Mouse (Mus musculus) lung, postnatal 0 days (tissue): ENCODE results near the gene Akap8l. TPM values are rescaled to one million over a fixed set of nuclear protein-coding genes. Genes with fewer than 3 reads are reported as not detected.

Experiments used
- ATAC-seq: fragments of 200-750 bp; cut with Nextera tagmentation; 2 replicates; pipeline ENCODE4 v1.8.0; 2017; ENCODE audit warnings: moderate library complexity
- DNase-seq: peaks from one replicate; pipeline ENCODE4 v3.0.0-alpha.2; 2016; ENCODE audit warnings: low spot score
- H3K27ac ChIP-seq: fragments of 300-500 bp; sonication (generic); 2 replicates; pipeline ENCODE4 v1.5.1; 2014; ENCODE audit warnings: antibody characterized with exemption, mild to moderate bottlenecking, low read length, mixed read lengths
- H3K27me3 ChIP-seq: fragments of 300-500 bp; sonication (generic); replicated peaks from 2 replicates; pipeline ENCODE4 v1.6.1; 2014; ENCODE audit warnings: low read length, mixed read lengths; ENCODE audit not compliant: insufficient read depth
- H3K36me3 ChIP-seq: fragments of 300-500 bp; sonication (generic); 2 replicates; pipeline ENCODE4 v1.6.1; 2014; ENCODE audit warnings: low read length, mixed read lengths; ENCODE audit not compliant: insufficient read depth
- H3K4me1 ChIP-seq: fragments of 300-500 bp; sonication (generic); 2 replicates; pipeline ENCODE4 v1.6.1; 2014; ENCODE audit warnings: antibody characterized with exemption, low read depth, low read length, mixed read lengths; ENCODE audit not compliant: insufficient read depth
- H3K4me2 ChIP-seq: fragments of 300-500 bp; sonication (generic); replicated peaks from 2 replicates; pipeline ENCODE4 v1.6.1; 2014; ENCODE audit warnings: low read depth, mild to moderate bottlenecking, low read length, moderate library complexity, mixed read lengths
- H3K4me3 ChIP-seq: fragments of 300-500 bp; sonication (generic); 2 replicates; pipeline ENCODE4 v1.5.1; 2014; ENCODE audit warnings: low read depth, low read length
- H3K9ac ChIP-seq: fragments of 300-500 bp; sonication (generic); replicated peaks from 2 replicates; pipeline ENCODE4 v1.6.1; 2014; ENCODE audit warnings: low read depth, mild to moderate bottlenecking
- H3K9me3 ChIP-seq: fragments of 300-500 bp; sonication (generic); 2 replicates; pipeline ENCODE4 v1.6.1; 2016; ENCODE audit warnings: low read length, mixed read lengths
- CTCF ChIP-seq: IDR thresholded peaks from 2 replicates; pipeline ENCODE4 v1.5.1; 2016; ENCODE audit warnings: antibody characterized with exemption, mild to moderate bottlenecking
- EP300 ChIP-seq: IDR thresholded peaks from 2 replicates; pipeline ENCODE4 v1.6.1; 2016; ENCODE audit warnings: antibody characterized with exemption, mild to moderate bottlenecking, control low read depth
- WGBS: fragments of 180-500 bp; shearing (Covaris S2); extraction: QIAGEN DNeasy Blood & Tissue Kit; methylation state at CpG from one replicate; pipeline ENCODE4 v1.1.7; 2014; 5-methylcytosine and 5-hydroxymethylcytosine counted together
- polyA plus RNA-seq: library from polyadenylated mRNA; unstranded; fragments of >200 nt; fragmentation: Nextera tagmentation; extraction: Ambion mirVana; gene quantifications from 2 replicates; pipeline ENCODE4 v1.2.1, GENCODE M21; 2015

Gene Akap8l
- polyA plus RNA-seq, 1 experiment from 2014 or later, result 59.9 TPM

DNA sequence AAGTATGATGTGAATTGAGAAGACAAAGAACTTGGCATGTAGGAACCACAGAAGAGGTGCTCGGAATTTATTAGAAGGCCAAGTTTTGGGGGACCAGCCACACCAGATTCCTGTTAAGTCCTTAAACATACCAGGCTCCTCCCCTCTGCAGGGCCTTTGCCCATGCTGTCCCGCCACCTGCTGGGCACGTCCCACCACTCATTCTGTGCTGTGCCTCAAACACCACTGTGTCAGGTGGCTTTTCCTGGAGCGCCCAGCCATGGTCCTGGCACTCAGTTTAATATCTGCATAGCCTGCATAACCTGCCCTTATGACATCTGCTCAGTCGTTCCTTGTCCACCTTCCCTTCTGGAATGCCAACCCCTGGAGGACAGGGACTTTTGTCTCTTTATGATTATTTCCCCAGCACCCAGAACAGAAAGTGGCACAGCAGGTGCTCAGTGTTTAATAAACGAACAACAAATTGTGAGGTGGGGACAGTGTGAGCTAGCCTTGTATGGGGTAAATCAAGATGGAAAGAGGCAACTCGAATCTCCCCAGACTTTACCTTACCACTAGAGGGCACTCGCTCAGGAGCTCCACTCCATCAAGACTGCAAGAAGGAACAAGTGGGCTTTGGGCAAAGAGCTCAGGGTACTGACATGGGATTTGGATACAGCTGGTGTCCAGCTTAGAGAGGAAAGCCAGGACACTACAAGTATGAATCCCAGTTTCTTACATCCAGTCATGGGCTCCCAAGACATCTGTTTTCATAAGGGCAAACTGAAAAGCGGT lies 36.4 kb upstream of the Akap8l start:
- WGBS, result 57% methylated on average over 9 of the region's 9 CpGs
- no peak overlapping the region for H3K27ac ChIP-seq
- TF ChIP-seq CTCF (peak; percentile 72), EP300 (no peak)

DNA sequence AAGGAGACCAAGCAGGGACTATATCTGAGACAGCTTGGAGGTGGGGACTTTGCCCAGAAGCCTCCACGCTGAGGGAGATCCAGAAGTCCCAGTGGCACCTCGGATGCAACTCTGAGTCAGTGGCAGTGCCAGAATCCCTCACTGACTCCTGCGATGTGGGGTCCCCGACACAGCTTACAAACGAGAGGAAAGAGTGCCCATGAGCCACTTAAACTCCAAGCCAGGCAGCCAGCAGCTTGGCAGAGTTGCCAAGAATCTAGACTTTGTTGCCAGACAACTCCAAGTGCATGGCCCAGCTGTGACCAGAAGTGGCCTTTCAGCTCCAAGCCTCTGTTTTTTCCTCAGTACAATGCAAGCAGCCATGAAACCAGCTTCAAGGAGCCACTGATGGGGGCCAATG lies 33.3 kb upstream of the Akap8l start:
- no peak for DNase-seq
- no peak for ATAC-seq
- Histone ChIP-seq H3K27me3 (no peaks in the 10 kb centered on the region), H3K9me3 (no peaks in the 10 kb centered on the region), H3K27ac (no peak overlapping the region), H3K36me3 (peaks cover 7% of the 10 kb centered on the region; the same call in 1 of the 2 replicates), H3K4me1 (no peaks in the 10 kb centered on the region), H3K4me2 (no peak overlapping the region), H3K4me3 (no peak overlapping the region), H3K9ac (no peak overlapping the region)
- TF ChIP-seq CTCF (no peak), EP300 (no peak)
- 84% methylated on average over 5 of the region's 5 CpGs for WGBS

More for the DNA sequence above, 36.4 kb upstream of the Akap8l start:
- H3K36me3 ChIP-seq, result peaks cover 7% of the 10 kb centered on the region; the same call in 1 of the 2 replicates
- H3K9ac ChIP-seq, result no peak overlapping the region
- H3K4me2 ChIP-seq, result no peak overlapping the region
- H3K4me3 ChIP-seq, result no peak overlapping the region
- H3K27me3 ChIP-seq, result no peaks in the 10 kb centered on the region
- no peaks in the 10 kb centered on the region for H3K9me3 ChIP-seq
- ATAC-seq (no peak), DNase-seq (peak; percentile 57)
- no peaks in the 10 kb centered on the region for H3K4me1 ChIP-seq

DNA sequence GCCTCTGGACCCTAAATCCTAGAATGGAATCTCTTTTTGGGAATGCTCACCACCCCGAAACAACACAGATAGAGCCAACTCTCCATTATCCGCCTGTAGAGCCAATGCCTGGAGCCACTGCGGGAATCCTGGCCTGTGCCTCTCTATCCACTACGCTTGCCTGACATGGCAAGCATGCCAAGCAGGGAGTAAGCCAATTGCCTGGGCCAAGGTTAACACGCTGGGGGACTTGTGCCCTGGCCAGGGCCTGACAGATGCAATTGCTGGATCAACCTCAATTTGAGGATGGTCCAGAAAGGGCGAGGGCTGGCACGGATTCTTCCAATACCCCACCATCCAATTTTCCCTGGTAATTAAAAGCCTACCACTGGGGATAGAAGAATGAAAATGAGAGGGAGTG lies 32.2 kb upstream of the Akap8l start:
- 93% methylated on average over 7 of the region's 7 CpGs for WGBS
- no peak overlapping the region for H3K27ac ChIP-seq
- H3K4me1 ChIP-seq, result no peaks in the 10 kb centered on the region
- H3K27me3 ChIP-seq, result no peaks in the 10 kb centered on the region
- peaks cover 7% of the 10 kb centered on the region; the same call in 1 of the 2 replicates for H3K36me3 ChIP-seq
- no peak for DNase-seq
- no peak for ATAC-seq
- no peak for TF ChIP-seq CTCF
- no peak for TF ChIP-seq EP300
- H3K4me3 ChIP-seq, result no peak overlapping the region
- no peak overlapping the region for H3K4me2 ChIP-seq
- H3K9ac ChIP-seq, result no peak overlapping the region
- no peaks in the 10 kb centered on the region for H3K9me3 ChIP-seq

DNA sequence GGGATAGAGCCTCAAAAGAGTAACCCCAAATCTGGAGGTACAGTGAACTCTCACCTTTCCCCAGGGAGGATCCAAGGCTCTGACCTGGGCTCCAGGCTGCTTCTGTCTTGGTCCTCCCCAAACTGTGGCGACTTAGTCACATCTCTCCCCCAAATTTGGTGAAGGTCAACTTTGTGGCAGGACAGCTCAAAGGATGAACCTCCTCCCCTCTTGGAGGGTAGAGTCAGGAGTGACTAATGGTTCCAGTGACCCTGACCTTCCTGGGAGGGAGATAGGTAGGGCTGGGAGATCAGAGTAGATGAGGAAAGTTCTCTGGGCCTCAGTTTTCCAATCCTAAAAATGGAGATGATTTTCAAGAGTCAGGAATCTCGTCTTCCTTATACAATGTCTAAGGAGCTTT lies 28.4 kb upstream of the Akap8l start:
- no peak overlapping the region for H3K4me3 ChIP-seq
- H3K27ac ChIP-seq, result no peak overlapping the region
- no peak overlapping the region for H3K9ac ChIP-seq
- no peak for ATAC-seq
- DNase-seq, result no peak
- no peaks in the 10 kb centered on the region for H3K4me1 ChIP-seq
- no peaks in the 10 kb centered on the region; the same call in 1 of the 2 replicates for H3K36me3 ChIP-seq
- H3K27me3 ChIP-seq, result no peaks in the 10 kb centered on the region
- TF ChIP-seq CTCF (no peak), EP300 (no peak)
- no peaks in the 10 kb centered on the region for H3K9me3 ChIP-seq
- WGBS, result 59% methylated on average over 2 of the region's 2 CpGs
- no peak overlapping the region for H3K4me2 ChIP-seq

DNA sequence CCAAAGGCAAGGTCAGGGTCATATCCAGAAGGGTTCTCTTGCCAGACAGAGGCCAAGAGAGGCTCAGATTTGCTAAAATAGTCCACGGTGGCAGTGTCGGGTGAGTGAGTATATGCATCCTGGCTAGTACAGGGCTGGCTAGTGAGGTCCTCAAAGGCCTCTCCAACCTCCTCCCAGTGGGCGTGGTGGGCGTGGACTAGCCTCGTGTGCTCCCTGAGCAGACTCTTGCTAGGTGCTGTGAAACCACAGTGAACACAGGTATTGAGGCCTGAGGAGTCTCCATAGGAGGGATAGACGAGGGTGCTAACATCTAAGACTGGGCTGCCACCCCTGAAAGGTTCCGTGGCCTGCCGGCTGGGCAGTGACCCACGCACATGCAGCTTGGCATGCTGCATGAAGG lies 26.7 kb upstream of the Akap8l start:
- 71% methylated on average over 9 of the region's 9 CpGs for WGBS
- no peak for ATAC-seq
- H3K9ac ChIP-seq, result no peak overlapping the region

DNA sequence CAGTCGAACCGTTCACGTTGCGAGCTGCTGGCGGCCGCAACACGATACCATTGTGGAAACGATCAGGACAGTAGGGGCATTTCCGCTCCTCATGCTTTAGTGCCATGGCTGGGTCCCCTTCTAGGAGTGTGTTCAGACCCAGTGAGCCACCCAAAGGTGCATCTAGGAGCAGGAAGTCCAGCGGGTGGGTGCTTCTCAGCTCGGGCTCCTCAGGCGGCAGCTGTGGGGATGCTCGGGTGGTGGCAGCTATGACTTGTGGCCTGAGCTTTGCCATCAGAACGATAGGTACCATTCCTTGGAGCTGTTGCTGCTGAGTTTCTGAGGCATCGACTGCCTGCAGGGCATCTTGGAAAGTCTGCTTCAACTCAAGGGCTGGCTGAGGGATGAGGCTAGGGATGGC lies 26.1 kb upstream of the Akap8l start:
- DNase-seq, result no peak
- Histone ChIP-seq H3K4me2 (no peak overlapping the region), H3K27me3 (no peaks in the 10 kb centered on the region), H3K27ac (no peak overlapping the region), H3K4me3 (no peak overlapping the region), H3K36me3 (no peaks in the 10 kb centered on the region), H3K9me3 (no peaks in the 10 kb centered on the region), H3K4me1 (no peaks in the 10 kb centered on the region), H3K9ac (no peak overlapping the region)
- WGBS, result 84% methylated on average over 15 of the region's 15 CpGs
- no peak for ATAC-seq
- TF ChIP-seq CTCF (no peak), EP300 (no peak)

More for the DNA sequence above, 26.7 kb upstream of the Akap8l start:
- H3K4me1 ChIP-seq, result no peaks in the 10 kb centered on the region
- no peaks in the 10 kb centered on the region for H3K36me3 ChIP-seq
- no peak overlapping the region for H3K4me2 ChIP-seq
- no peaks in the 10 kb centered on the region for H3K27me3 ChIP-seq
- DNase-seq, result no peak
- TF ChIP-seq EP300 (no peak), CTCF (no peak)
- no peak overlapping the region for H3K27ac ChIP-seq
- no peaks in the 10 kb centered on the region for H3K9me3 ChIP-seq
- no peak overlapping the region for H3K4me3 ChIP-seq
